Mouse (Mus musculus): ENCODE results near the gene Zfp488. TPM values are rescaled to one million over a fixed set of nuclear protein-coding genes. Genes with fewer than 3 reads are reported as not detected.

Zfp488 gene
- polyA plus RNA-seq, 1 experiment = not detected

- TF ChIP-seq GATA1 (IDR thresholded peaks at IDR 0.05; ENCODE audit: low read length) = no peak
Measured at GRCm38 (mm10) chr14:33959341-33959740, 19.2 kb downstream of the Zfp488 start.

GRCm38 (mm10) chr14:33958841-33959240 lies 19.7 kb downstream of the Zfp488 start:
- no peak for TF ChIP-seq GATA1 (IDR thresholded peaks at IDR 0.05; ENCODE audit: low read length)

GRCm38 (mm10) chr14:33958186-33958585 lies 20.4 kb downstream of the Zfp488 start:
- TF ChIP-seq GATA1 (IDR thresholded peaks at IDR 0.05; ENCODE audit: low read length) = no peak

- no peak for TF ChIP-seq GATA1 (IDR thresholded peaks at IDR 0.05; ENCODE audit: low read length)
Measured at GRCm38 (mm10) chr14:33956055-33956454, 22.5 kb downstream of the Zfp488 start.

- no peak for TF ChIP-seq GATA1 (IDR thresholded peaks at IDR 0.05; ENCODE audit: low read length)
Measured at GRCm38 (mm10) chr14:33953761-33954160, 24.8 kb downstream of the Zfp488 start, which contains the start of gene Rbp3. TSS of gene Rbp3 (plus strand) at chr14:33954003.

GRCm38 (mm10) chr14:33952233-33952981 lies 26.2 kb downstream of the Zfp488 start:
- TF ChIP-seq GATA1 (IDR thresholded peaks at IDR 0.05; ENCODE audit: low read length) = no peak

GRCm38 (mm10) chr14:33946125-33946524 lies 32.4 kb downstream of the Zfp488 start:
- no peak for TF ChIP-seq GATA1 (IDR thresholded peaks at IDR 0.05; ENCODE audit: low read length)

GRCm38 (mm10) chr14:33942222-33942621 lies 36.3 kb downstream of the Zfp488 start:
- no peak for TF ChIP-seq GATA1 (IDR thresholded peaks at IDR 0.05; ENCODE audit: low read length)

- no peak for TF ChIP-seq GATA1 (IDR thresholded peaks at IDR 0.05; ENCODE audit: low read length)
Measured at GRCm38 (mm10) chr14:33940739-33941138, 37.8 kb downstream of the Zfp488 start, which contains the start of gene Gdf2. TSS of gene Gdf2 (plus strand) at chr14:33941039.

- TF ChIP-seq GATA1 (IDR thresholded peaks at IDR 0.05; ENCODE audit: low read length) = no peak
Measured at GRCm38 (mm10) chr14:33939117-33939516, 39.4 kb downstream of the Zfp488 start.

- TF ChIP-seq GATA1 (IDR thresholded peaks at IDR 0.05; ENCODE audit: low read length) = no peak
Measured at GRCm38 (mm10) chr14:33933778-33934317, 44.7 kb downstream of the Zfp488 start.

- no peak for TF ChIP-seq GATA1 (IDR thresholded peaks at IDR 0.05; ENCODE audit: low read length)
Measured at GRCm38 (mm10) chr14:33932935-33933703, 45.4 kb downstream of the Zfp488 start.

- TF ChIP-seq GATA1 (IDR thresholded peaks at IDR 0.05; ENCODE audit: low read length) = no peak
Measured at GRCm38 (mm10) chr14:33931853-33932252, 46.7 kb downstream of the Zfp488 start.

GRCm38 (mm10) chr14:33923168-33924070 lies 55.1 kb downstream of the Zfp488 start, which contains the start of gene Gdf10:
TSS of gene Gdf10 (plus strand) at chr14:33923587.
- no peak for TF ChIP-seq GATA1 (IDR thresholded peaks at IDR 0.05; ENCODE audit: low read length)

GRCm38 (mm10) chr14:33922771-33923167 lies 55.8 kb downstream of the Zfp488 start:
- TF ChIP-seq GATA1 (IDR thresholded peaks at IDR 0.05; ENCODE audit: low read length) = no peak
